Mouse (Mus musculus) embryonic fibroblast, embryonic 13.5 days (primary cell): Measurements from ENCODE around the gene T2.

Experiments
- CTCF ChIP-seq: IDR thresholded peaks from 2 replicates; pipeline ENCODE4 v1.5.1; 2011; ENCODE audit warnings: mild to moderate bottlenecking, control low read depth, low read length, moderate library complexity, borderline replicate concordance; ENCODE audit not compliant: insufficient read depth
- POLR2A ChIP-seq: IDR thresholded peaks from 2 replicates; pipeline ENCODE4 v1.6.1; 2011; ENCODE audit warnings: low read depth, mild to moderate bottlenecking, control low read depth, low read length, moderate library complexity

GRCm38 (mm10) chr17:8385441-8385840 lies 29.6 kb downstream of the T2 start:
- no peak for TF ChIP-seq POLR2A
- TF ChIP-seq CTCF, result no peak
